Mouse (Mus musculus) heart, postnatal 14 days (tissue): Measurements from ENCODE around the gene Smco4. TPM values are rescaled to one million over a fixed set of nuclear protein-coding genes. Genes with fewer than 3 reads are reported as not detected.

Experiments
- DNase-seq, 2 experiments: peaks; one replicate each; pipeline ENCODE4 v3.0.0; 2021 to 2022
- intact Hi-C: fragments of 180-260 bp; cut with DNase I; formaldehyde crosslinking; loops from one replicate; pipeline ENCODE4 v1.15.1; 2025
- total RNA-seq, 2 experiments: library from RNA; stranded (reverse); gene quantifications; 2 replicates each; pipeline ENCODE4 v1.2.3; 2021

Smco4 gene
- total RNA-seq, 2 experiments from 2014 or later = 20.7 to 21.2 TPM

DNA sequence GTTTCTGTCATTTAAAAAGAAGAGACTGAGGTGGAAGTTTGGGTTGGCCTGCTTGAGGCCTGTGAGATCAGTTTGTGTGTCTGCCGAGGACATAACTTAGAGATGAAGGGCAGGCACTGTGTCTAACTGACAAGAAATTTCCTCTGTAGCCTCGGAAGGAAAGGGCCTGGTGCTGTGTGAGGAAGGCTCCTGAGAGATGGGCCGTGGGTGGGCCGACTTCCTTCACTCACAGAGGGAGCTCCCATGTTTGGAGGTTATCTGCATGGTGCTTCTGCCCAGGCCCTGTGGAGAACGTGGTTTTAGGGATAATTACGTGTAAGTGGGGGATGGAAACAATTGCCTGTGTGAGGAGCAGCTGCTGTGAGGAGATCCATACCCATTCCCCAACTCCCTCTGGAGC lies 10.6 kb downstream of the Smco4 start:
- DNase-seq = no peak
- intact Hi-C loops = no loop called here

DNA sequence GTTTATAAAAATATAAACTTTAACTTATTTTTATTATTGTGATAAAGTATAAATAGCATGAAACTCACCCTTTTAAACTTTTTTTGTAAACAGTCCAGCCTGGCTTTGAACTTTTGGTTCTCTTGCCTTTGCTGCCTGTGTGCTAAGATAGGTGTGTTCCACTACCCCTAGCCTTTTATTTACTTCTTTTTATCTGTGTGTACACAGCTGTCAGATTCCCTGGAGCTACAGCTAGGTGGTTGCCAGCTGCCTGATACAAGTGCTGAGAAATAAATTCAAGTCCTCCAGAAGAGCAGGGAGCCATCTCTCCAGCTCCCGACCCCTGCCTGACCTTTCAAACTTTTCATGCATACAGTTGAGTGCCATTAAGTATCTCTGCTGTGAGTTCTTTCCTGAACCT lies 12.1 kb downstream of the Smco4 start:
- intact Hi-C loops = no loop called here
- no peak for DNase-seq

- intact Hi-C loops = no loop called here
Measured at GRCm38 (mm10) chr9:15506863-15507262, 13.6 kb downstream of the Smco4 start.

GRCm38 (mm10) chr9:15507431-15507875 lies 14.2 kb downstream of the Smco4 start:
- intact Hi-C loops = no loop called here
- peak in 1 of 2 experiments; percentile 38 for DNase-seq

More at GRCm38 (mm10) chr9:15506863-15507262, 13.6 kb downstream of the Smco4 start:
- no peak for DNase-seq

DNA sequence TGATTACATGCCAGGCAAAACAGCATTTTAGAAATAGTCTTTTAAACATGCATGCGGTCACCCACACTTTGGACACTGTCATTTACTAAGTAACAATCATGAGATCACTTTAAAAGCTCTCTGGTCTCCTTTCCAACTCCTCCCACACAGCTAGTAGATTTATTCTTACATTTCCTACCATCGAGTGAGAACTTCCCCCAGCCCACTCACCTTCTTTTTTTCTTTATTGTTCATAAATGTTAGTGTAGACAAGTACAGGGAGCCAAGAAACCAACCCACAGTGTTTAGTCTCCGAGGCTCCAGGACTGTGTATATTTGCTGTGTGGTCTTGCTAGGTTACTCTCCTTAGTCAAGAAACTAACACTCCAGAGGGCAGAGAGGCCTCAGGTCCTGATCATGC lies 16.1 kb downstream of the Smco4 start:
- intact Hi-C loops = no loop called here
- no peak for DNase-seq

- no peak for DNase-seq
- intact Hi-C loops = no loop called here
Measured at GRCm38 (mm10) chr9:15510557-15511310, 17.5 kb downstream of the Smco4 start.

GRCm38 (mm10) chr9:15512918-15513317 lies 19.7 kb downstream of the Smco4 start:
- no peak for DNase-seq
- intact Hi-C loops = no loop called here

DNA sequence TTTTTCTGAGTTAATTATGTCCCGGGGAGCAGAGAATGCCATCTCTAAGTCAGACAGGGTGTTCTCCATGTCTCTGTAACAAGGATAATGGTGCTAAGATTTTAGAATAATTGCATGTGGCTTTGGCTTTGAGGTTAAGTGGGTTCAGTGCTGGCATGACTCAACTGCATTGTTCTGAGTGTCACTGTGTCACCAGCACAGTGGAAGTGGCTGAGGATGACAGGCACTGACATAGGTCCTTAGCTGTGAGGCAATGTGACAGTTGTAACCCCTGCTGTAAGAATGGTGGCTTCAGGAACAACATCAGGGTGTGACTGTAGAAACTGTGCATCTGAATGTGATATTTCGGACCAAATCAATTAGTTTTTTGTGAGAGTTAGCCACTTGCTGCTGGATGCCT lies 22.8 kb downstream of the Smco4 start:
- DNase-seq = no peak
- intact Hi-C loops = no loop called here

- intact Hi-C loops = no loop called here
- no peak for DNase-seq
Measured at GRCm38 (mm10) chr9:15517979-15518378, 24.7 kb downstream of the Smco4 start.

GRCm38 (mm10) chr9:15522348-15522747 lies 29.1 kb downstream of the Smco4 start:
- intact Hi-C loops = no loop called here
- no peak for DNase-seq

DNA sequence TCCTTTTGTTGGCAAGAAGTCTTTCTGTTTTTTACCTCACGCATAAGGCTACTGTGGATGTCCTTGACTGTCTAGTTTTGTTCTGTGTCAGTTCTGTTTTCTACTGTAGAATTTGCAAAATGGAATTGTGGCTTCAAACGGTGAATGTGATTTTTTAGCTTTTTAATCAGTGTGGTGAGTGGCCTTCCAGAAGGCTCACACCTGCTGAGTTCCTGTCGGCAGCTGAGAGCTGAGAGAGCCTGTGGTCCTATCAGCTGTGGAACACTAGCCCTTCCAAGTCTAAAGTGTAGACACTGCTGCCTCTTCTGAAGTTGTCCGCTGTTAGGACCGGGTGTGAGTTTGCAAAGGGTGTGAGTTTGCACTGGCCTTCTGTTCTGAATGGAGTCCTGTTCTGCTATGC lies 29.7 kb downstream of the Smco4 start:
- DNase-seq = no peak

DNA sequence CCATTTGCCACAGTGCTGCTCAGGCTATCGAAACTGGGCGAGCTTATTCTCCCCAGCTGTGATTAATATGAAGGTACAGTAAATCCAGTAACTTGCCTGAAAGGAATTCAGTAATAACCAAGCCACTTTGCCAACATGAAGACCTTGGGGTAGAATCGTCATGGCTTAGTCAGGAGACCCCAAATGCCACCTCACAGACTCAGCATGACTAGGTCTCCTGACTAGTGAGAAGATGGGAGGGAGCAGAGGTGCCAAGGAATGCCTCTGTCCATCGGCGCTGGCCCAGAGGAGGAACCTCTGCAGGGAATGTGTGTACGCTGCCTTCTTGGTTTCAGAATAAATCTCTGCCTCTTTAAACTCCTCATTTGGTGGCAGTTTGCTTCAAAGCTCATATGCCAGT lies 30.4 kb downstream of the Smco4 start:
- intact Hi-C loops = no loop called here
- DNase-seq = no peak

More for the DNA sequence above, 29.7 kb downstream of the Smco4 start:
- intact Hi-C loops = no loop called here

DNA sequence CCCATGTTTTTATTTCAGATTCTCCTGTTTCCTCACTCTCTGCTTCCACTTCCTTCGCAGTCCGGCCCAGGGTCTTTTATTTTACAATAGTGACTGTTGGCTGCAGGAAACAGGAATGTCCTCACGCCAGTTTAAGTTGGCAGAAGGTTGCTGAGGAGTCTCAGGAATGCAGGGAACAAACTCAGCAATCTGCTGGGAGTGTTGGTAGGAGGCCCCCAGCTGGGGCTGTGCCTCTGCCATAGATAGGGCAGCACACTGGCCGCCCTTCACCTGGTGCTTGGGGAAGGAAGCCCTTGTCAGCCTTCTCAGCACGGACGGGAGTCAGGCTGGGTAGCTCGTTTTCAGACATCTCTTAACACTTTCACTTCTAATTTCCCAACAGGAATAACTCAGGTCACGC lies 32.0 kb downstream of the Smco4 start:
- intact Hi-C loops = no loop called here
- DNase-seq = peak in 1 of 2 experiments; percentile 23

DNA sequence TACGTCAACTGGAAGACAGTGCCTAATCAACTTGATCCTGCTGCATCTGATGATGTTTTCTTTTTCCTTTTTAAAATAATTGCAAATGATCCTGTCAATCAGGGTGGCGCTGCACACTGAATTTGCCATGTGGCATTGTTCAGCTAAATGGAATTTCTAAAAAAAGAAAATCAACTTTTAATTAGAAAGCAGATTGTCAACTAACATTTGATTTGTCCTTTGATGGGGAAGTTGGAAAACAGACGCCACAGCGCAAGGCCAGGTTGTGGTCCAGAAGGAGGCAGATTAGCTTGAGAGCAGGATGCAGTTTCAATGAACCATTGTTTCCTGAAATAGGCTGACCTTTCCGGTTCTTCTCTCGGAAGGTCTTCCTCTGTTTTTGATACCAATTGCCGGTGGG lies 33.3 kb downstream of the Smco4 start:
- no peak for DNase-seq
- intact Hi-C loops = no loop called here

DNA sequence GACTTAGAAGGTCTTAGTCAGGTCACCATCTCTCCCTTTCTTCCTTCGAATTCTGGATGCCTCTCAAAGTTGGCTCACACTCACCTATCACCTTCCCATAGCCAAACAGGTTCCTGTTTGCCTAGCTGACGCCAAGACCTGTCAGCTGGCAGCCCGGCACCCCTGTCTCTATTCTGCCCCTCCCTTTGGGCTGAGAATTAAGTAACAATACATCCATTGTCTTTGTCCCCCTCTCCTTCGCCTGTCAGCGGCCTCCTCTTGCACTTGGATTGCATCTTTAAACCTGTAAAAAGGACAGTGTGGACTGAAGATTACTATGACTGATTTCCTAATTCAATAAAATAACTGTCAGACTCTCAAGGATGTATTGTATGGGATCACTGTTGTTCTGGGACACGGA lies 34.6 kb downstream of the Smco4 start:
- no peak for DNase-seq
- intact Hi-C loops = loop anchor here (2.0 kb wide), 1 partner anchor 35 kb away; the partner anchor contains the start of gene Smco4

GRCm38 (mm10) chr9:15528368-15528767 lies 35.1 kb downstream of the Smco4 start:
- DNase-seq = no peak
- intact Hi-C loops = loop anchor here (2.0 kb wide), 1 partner anchor 36 kb away; the partner anchor contains the start of gene Smco4

GRCm38 (mm10) chr9:15529275-15529964 lies 36.2 kb downstream of the Smco4 start:
- DNase-seq = peak; percentile 52 to 55
- intact Hi-C loops = loop anchor here (2.0 kb wide), 1 partner anchor 37 kb away; the partner anchor contains the start of gene Smco4

DNA sequence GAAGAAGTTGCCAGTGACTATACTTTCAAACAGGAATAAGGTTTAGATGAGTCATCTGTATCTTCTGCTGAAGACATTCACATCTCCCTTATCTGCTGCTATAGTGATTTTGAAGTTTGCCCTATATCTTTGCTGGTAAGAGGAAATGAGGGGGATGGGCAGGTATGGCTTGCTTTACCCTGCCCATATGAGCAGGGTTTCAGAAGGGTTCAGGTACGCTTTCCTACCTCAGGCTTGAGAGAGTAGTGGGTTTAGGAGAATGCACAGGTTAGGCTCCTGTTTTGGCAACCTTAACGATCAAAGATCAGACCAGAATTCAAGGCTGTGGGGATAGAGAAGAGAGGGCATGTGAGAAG lies 36.7 kb downstream of the Smco4 start:
- intact Hi-C loops = loop anchor here (2.0 kb wide), 1 partner anchor 37 kb away; the partner anchor contains the start of gene Smco4
- no peak for DNase-seq

DNA sequence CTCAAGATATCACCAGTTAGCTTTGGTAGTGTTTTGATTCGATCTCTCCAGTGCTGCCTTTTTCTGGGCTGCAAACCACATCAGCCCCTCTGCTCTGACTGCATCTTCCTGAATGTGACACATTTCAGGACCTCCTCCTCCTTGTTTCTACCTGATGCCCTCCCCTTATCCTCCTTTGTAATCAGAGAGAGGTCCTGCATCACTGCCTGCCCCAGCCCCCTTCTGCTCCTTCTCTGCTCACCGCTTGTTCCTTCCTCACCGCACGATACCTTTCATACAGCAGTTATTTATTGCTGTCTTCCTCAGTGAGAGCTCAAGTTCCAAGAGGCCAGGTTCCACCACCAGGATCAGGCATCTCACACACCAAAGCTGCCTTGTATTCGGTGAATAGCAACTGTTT lies 38.0 kb downstream of the Smco4 start:
- no peak for DNase-seq
- intact Hi-C loops = no loop called here

- intact Hi-C loops = no loop called here
- DNase-seq = no peak
Measured at GRCm38 (mm10) chr9:15533336-15534070, 40.3 kb downstream of the Smco4 start.

GRCm38 (mm10) chr9:15534110-15534509 lies 40.9 kb downstream of the Smco4 start:
- no peak for DNase-seq
- intact Hi-C loops = no loop called here
